In genomic region chr11:85234990-85235841, GRCm38 (mm10) we compare ENCODE assay signal across 7 mouse cellular contexts. TPM values are rescaled to one million over a fixed set of nuclear protein-coding genes. Genes with fewer than 3 reads are reported as not detected.
DNase-seq lines count a peak whose midpoint lies in the region; ATAC-seq lines count a peak whose summit lies in the region.

Gene Appbp2 (minus strand): TSS chr11:85235130.

- 6% methylated on average over 48 of the region's 48 CpGs for WGBS in intestine, embryonic 14.5 days

- ATAC-seq in intestine, embryonic 14.5 days (replicated peaks; ENCODE audit: low FRiP score, low TSS enrichment, low read depth), result peak; percentile 96

- no peaks in the 10 kb centered on the region for H3K27me3 ChIP-seq in intestine, embryonic 14.5 days (replicated peaks; ENCODE audit: control insufficient read depth, insufficient read depth, low read length)

- H3K9ac ChIP-seq in intestine, embryonic 14.5 days (ENCODE audit: low read length), result peak within 1 kb of the TSS; percentile 82

- H3K27ac ChIP-seq in intestine, embryonic 14.5 days (ENCODE audit: low read depth), result peak within 1 kb of the TSS; percentile 99

- peak within 1 kb of the TSS; percentile 62 for H3K4me2 ChIP-seq in intestine, embryonic 14.5 days (ENCODE audit: low read length)

- DNase-seq in adrenal gland, adult (ENCODE audit: inconsistent age in 2 of 2, low spot score in 1 of 2), result peak; percentile 93 to 97
- peak; percentile 96 for DNase-seq in embryo, embryonic 10.5 days (ENCODE audit: low spot score)
- DNase-seq in gastrocnemius, postnatal 25 days, result peak; percentile 88
- peak; percentile 98 for DNase-seq in intestine, embryonic 14.5 days (ENCODE audit: low spot score)
- DNase-seq in left cerebral cortex, postnatal 14 days (ENCODE audit: low spot score in 2 of 2), result peak; percentile 88 to 91
- peak; percentile 96 for DNase-seq in mesoderm, embryonic 11.5 days (ENCODE audit: low read depth, low spot score)
- peak; percentile 82 to 88 for DNase-seq in right cerebral cortex, postnatal 36 days (ENCODE audit: low spot score in 2 of 2)

- peaks cover 11% of the 10 kb centered on the region; the same call in 1 of the 2 replicates for H3K4me1 ChIP-seq in intestine, embryonic 14.5 days (replicated peaks; ENCODE audit: control insufficient read depth, insufficient read depth, low read length)

- peaks cover 11% of the 10 kb centered on the region; the same call in 1 of the 2 replicates for H3K36me3 ChIP-seq in intestine, embryonic 14.5 days (ENCODE audit: control insufficient read depth, insufficient read depth, low read length)

- peak within 1 kb of the TSS; percentile 83 for H3K4me3 ChIP-seq in intestine, embryonic 14.5 days (ENCODE audit: low read depth, low read length)

- intact Hi-C loops in left cerebral cortex, postnatal 14 days (cut with DNase I), result loop anchor here (5.0 kb wide), 1 partner anchor 77 kb away; the partner anchor contains the start of gene Ppm1d

- no peaks in the 10 kb centered on the region for H3K9me3 ChIP-seq in intestine, embryonic 14.5 days (ENCODE audit: control insufficient read depth, low read length)

RNA-seq across cellular contexts. Expression of gene Appbp2, which starts in this region (rescaled TPM):
- 1 to 10 TPM; 7.4 to 8.9 TPM for total RNA-seq in gastrocnemius, postnatal 25 days (2021)
- 49.8 and 50.0 TPM in 2 replicates for polyA plus RNA-seq in intestine, embryonic 14.5 days (2014; fragmentation: Nextera tagmentation; extraction: Ambion mirVana)
- 10 to 100 TPM; 62.9 to 65.2 TPM for total RNA-seq in left cerebral cortex, postnatal 14 days (2021)

Comparison
In these comparisons a context has a peak if more than half of its experiments do, and no peak if none do; other contexts are left out.
1. Peak in every context shown above with its lines: DNase-seq, ATAC-seq, H3K4me3 ChIP-seq and H3K27ac ChIP-seq.
2. RNA of gene Appbp2 (total RNA-seq): 62.9 to 65.2 TPM in left cerebral cortex, postnatal 14 days; 7.4 to 8.9 TPM in gastrocnemius, postnatal 25 days; every median in the first group is over 4 times any median in the second.